Mouse (Mus musculus) T-helper 2 cell (primary cell): ENCODE results near the gene Cmtm3.

Experiments used
- in situ Hi-C: fragments of 300-600 bp; cut with MboI, MseI; formaldehyde crosslinking; loops from one replicate; pipeline ENCODE4 v1.15.1; 2025; ENCODE audit warnings: high pct_unique_total_duplicates

Cmtm3 gene

GRCm38 (mm10) chr8:104341678-104342077 is 2.5 kb downstream of the Cmtm3 start:
- in situ Hi-C loops = loop anchor here (5.0 to 10.0 kb wide), 3 partner anchors 61 to 223 kb away; no protein-coding TSS in a partner anchor

DNA sequence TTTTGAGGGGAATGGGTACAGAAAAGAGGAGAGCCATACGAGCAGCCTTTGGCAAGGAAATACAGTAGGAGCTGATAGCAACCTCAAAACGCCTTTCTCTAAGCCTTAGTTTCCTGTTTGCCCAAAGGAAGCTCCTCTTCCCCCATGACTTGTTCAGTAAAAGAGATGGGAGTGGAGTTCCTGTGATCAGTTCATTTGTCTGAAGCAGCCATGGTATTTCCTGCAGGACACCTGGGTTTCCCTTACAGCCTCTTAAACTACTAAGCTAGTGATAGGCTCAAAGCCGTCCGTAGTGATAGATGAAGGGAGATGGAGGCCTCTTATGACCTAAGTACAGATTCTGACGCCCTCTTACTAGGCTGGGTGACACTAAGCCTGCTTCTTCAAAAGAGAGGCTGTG is 3.2 kb downstream of the Cmtm3 start:
- in situ Hi-C loops = loop anchor here (5.0 to 10.0 kb wide), 3 partner anchors 60 to 222 kb away; no protein-coding TSS in a partner anchor

GRCm38 (mm10) chr8:104343957-104344356 is 4.7 kb downstream of the Cmtm3 start:
- in situ Hi-C loops = loop anchor here (5.0 to 10.0 kb wide), 3 partner anchors 58 to 221 kb away; no protein-coding TSS in a partner anchor

DNA sequence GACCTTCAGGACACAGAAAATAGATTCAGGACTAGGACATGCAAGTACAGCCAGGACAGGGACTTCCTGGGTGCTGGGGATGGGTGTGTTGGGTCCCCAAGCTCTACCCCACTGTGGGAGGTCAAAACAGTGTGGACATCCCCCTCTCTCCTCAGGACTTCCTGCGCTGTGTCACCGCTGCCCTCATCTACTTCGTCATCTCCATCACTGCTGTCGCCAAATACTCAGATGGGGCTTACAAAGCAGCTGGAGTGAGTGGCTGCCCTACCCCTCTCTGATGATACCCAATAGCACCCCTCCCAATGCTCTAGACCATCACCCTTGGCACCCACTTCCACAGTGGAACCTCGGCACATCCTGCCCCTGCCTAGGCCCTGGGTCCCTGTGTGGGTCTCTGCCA is 5.4 kb downstream of the Cmtm3 start:
- in situ Hi-C loops = loop anchor here (5.0 to 10.0 kb wide), 3 partner anchors 58 to 220 kb away; no protein-coding TSS in a partner anchor

DNA sequence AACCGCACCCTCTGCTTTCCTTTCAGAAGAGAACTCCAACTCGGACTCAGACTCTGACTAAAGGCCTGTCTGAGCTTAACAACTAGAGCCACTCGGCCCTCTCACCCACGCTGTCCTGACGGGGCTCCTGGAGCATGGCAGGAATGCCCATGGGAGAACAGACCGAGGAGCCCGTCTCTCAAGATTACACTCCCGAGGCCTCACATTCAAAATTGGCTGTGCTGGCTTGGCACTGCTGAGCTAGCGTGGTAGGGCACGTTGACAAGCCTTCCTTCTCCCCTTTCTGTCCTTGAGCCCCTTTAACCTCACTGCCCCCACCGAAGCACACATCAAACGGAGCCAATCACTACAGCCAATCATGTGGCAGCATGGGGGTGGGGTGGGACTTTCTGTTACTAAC is 7.5 kb downstream of the Cmtm3 start:
- in situ Hi-C loops = loop anchor here (10.0 kb wide), 1 partner anchor 218 kb away; no protein-coding TSS in a partner anchor

- in situ Hi-C loops = loop anchor here (10.0 kb wide), 1 partner anchor 216 kb away; no protein-coding TSS in a partner anchor
Measured at GRCm38 (mm10) chr8:104348971-104349370, 9.8 kb downstream of the Cmtm3 start.

DNA sequence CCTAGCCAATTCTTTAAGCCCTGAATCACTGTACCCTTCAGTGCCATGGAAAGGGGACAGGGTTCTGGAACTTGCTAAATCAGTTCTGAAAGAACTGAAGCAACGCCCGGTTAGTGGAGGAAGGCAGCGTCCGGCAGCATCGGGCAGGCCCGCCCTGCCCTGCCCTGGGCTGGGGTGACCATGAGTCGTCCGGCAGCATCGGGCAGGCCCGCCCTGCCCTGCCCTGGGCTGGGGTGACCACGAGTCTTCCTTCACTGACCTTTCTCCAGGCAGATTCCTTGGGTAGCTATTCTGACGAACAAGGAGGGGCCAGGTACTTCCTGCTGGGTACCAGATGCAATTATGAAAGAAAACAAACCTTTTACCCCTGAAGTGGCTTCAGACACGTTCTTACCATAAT is 10.8 kb downstream of the Cmtm3 start:
- in situ Hi-C loops = no loop called here

- in situ Hi-C loops = no loop called here
Measured at GRCm38 (mm10) chr8:104353186-104353585, 14.0 kb downstream of the Cmtm3 start.

- in situ Hi-C loops = no loop called here
Measured at GRCm38 (mm10) chr8:104354504-104354903, 15.3 kb downstream of the Cmtm3 start.

DNA sequence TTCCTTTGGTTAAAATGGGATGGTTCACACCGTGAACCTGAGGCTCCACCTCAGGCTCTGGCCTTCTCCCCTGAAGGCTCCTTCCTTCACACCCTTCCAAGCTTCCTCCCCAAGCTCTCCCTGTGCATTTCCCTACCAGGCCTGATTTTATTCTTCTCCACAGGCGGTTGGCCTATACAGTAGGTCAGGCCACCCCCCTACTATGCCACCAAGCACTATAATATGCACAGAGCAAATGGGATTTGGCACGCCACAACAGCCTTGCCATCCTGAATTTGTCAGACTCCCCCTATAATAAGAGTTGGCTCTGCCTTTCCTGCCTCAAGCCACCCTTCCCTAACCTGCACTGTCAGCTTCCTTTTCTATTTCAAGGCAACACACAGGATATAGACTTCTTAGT is 19.4 kb downstream of the Cmtm3 start:
- in situ Hi-C loops = no loop called here

GRCm38 (mm10) chr8:104359778-104360456 is 20.7 kb downstream of the Cmtm3 start:
- in situ Hi-C loops = no loop called here

GRCm38 (mm10) chr8:104365695-104366094 is 26.5 kb downstream of the Cmtm3 start:
- in situ Hi-C loops = no loop called here

DNA sequence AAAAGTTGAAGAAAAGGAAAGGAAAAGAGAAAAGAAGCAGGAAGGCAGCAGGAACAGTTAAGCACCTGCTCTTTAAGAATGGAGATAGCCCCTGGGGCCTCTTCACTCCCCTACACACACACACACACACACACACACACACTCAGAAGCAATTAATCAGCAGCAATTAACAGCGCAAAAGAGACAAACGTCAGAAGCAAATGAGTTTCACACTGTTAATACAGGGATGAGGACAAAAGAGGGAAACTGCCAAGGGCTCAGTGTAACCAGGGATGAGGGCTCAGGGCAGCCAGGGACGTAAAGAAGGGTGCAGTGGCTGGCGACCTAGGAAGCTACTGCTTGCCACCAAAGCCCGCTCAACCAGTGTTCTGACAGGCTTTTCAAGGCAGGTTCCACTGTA is 28.2 kb downstream of the Cmtm3 start:
- in situ Hi-C loops = no loop called here

- in situ Hi-C loops = no loop called here
Measured at GRCm38 (mm10) chr8:104369591-104369990, 30.4 kb downstream of the Cmtm3 start.

- in situ Hi-C loops = no loop called here
Measured at GRCm38 (mm10) chr8:104370071-104370470, 30.9 kb downstream of the Cmtm3 start.

DNA sequence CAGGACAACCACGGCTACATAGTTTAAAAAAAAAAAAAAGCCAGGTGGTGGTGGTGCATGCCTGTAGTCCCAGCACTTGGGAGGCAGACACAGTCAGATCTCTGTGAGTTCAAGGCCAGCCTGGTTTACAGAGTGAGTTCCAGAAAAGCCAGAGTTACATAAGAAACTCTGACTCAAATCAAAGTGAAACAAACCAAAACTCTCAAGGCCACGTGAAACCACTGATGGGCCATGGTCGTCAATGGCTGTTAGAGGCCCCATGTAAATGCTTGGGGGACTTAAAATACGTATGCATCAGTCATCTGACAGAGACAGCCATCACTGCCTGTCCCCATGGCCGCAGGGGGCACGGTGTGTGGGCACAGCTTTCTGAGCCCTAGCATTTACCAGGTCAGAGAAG is 31.9 kb downstream of the Cmtm3 start:
- in situ Hi-C loops = no loop called here

DNA sequence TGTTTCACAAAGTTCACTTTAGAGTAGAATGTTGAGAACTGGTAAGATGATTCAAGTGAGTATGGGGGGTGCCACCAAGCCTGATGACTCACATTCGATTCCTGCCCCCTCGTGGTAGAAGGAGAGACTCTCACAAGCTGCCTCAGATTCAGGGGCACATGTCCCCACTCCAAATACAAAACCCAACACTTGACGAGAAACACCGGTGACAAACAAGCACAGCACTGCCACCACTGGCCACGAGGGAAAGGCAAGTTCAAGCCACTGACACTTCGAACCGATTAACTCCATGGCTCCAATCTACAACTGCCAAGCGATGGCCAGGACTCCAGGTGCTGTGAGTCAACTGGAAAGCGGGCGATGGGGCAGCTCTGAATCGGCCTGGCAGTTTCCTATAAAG is 34.6 kb downstream of the Cmtm3 start:
- in situ Hi-C loops = no loop called here

GRCm38 (mm10) chr8:104374269-104374668 is 35.1 kb downstream of the Cmtm3 start:
- in situ Hi-C loops = no loop called here

- in situ Hi-C loops = no loop called here
Measured at GRCm38 (mm10) chr8:104374864-104375846, 35.9 kb downstream of the Cmtm3 start.

DNA sequence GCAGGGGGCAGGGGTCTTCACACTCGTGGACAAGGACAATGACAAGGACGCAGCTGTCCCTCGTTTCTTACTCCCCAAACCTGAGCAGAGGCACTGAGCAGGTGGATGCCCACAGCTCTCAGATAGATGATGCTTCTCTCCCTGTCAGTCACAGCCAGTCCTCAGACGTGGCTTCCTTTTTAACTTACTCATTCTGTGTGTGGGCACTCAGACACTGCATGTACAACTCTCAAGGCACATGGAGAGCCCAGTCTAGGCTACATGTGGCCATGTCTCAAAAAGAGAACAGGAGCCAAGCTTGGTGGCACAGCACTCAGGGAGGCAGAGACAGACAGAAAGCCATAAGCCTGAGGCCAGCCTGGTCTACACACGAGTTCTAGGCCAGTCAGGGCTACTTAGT is 36.7 kb downstream of the Cmtm3 start:
- in situ Hi-C loops = no loop called here

DNA sequence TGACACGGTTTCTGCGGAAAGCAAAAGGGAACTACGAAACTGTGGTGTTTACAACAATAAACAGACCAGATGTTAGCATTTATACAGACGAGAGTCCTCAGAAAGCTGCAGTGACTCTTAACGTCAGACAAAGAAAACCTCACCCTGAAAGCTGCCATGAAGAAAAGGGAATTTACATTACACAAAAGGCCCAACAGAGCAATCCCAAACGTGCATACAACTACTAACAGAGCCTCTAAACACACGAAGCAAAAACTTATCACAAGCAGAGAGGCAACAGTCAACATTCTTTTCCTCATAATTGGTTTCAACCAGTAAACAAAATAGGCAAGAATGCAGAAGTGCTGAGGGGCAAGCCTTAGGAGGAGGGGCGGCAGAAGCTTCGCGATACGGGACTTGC is 37.5 kb downstream of the Cmtm3 start:
- in situ Hi-C loops = no loop called here

DNA sequence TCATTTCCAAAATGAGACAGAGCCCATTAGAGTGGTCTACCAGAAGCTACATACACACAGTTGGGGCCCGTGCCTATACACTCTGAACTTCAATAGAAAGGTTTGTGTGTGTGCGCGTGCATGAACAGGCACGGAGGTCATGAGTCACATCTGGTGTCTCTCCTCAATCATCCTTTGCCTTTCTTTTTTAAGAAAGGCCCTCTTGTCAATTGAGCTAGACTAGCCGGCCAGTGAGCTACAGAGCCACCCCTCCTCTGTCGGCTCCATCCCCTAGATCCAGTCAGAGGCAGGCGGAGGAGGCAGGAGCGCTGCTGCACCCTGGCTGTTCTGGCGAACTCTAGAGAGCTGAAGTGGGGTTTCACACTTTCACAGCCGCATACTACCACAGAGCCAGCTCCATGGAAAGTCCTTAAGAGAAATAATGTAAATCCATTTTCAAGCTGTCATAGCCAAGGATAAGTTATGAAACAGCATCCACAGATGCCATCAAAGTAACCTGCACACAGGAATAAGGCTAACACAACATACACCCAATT is 40.2 kb downstream of the Cmtm3 start:
- in situ Hi-C loops = no loop called here
